Mouse (Mus musculus) liver, adult 2 months (tissue): ENCODE measurements around the gene Mob4.

ENCODE experiments used
- CTCF ChIP-seq: fragments of 200-500 bp; IDR thresholded peaks from 2 replicates; pipeline ENCODE4 v1.5.1; 2011; ENCODE audit warnings: low read depth, low read length, control low read depth
- POLR2A ChIP-seq: fragments of 200-500 bp; IDR thresholded peaks from 2 replicates; pipeline ENCODE4 v1.6.1; 2011; ENCODE audit warnings: low read length, control low read depth; ENCODE audit not compliant: insufficient read depth; ENCODE audit errors: extremely low read depth

DNA sequence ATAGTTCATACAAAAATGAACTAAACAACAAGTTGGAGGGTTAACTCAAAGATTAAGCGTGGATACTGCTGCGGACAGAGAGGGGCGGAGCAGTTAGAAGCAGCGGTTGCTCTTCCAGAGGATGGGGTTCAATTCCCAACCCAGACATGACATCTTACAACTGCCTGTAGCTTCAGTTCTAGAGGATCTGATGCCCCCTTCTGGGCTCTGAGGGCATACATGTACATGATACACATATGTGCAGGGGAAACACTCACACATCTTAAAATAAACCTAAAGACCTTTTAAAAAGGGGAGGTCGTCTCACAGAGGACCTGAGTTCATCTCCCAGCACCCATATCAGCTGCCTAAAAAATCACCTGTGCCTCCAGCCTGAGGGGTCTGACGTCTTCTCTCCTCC is 54.7 kb downstream of the Mob4 start:
- TF ChIP-seq CTCF, result peak; percentile 18; the same call in 1 of the 2 replicates
- TF ChIP-seq POLR2A, result no peak
